Mouse (Mus musculus) erythroblast, embryonic 14.5 days (primary cell): Measurements from ENCODE around the gene Vps41. TPM values are rescaled to one million over a fixed set of nuclear protein-coding genes. Genes with fewer than 3 reads are reported as not detected.

Experiments
- H3K27me3 ChIP-seq: 2 replicates; pipeline ENCODE4 v1.6.1; 2012; ENCODE audit warnings: inconsistent platforms; ENCODE audit not compliant: control insufficient read depth
- H3K36me3 ChIP-seq: 2 replicates; pipeline ENCODE4 v1.6.1; 2012; ENCODE audit warnings: mild to moderate bottlenecking, inconsistent platforms; ENCODE audit not compliant: control insufficient read depth
- H3K4me1 ChIP-seq: 2 replicates; pipeline ENCODE4 v1.6.1; 2012; ENCODE audit warnings: inconsistent platforms; ENCODE audit not compliant: control insufficient read depth
- H3K4me3 ChIP-seq: replicated peaks from 2 replicates; pipeline ENCODE3; 2012; ENCODE audit warnings: moderate library complexity, mild to moderate bottlenecking, inconsistent platforms
- H3K9me3 ChIP-seq: 2 replicates; pipeline ENCODE4 v1.6.1; 2012; ENCODE audit warnings: low read length, inconsistent platforms, mixed read lengths; ENCODE audit not compliant: control insufficient read depth
- GATA1 ChIP-seq: IDR thresholded peaks from 2 replicates; pipeline ENCODE4 v1.6.1; 2012; ENCODE audit warnings: low read length, inconsistent platforms, mixed read lengths
- TAL1 ChIP-seq: IDR thresholded peaks from 3 replicates; pipeline ENCODE4 v1.6.1; 2012; ENCODE audit warnings: low read length, inconsistent platforms, mixed read lengths
- polyA plus RNA-seq: library from polyadenylated mRNA; stranded (reverse); fragments of >175 nt; gene quantifications from 2 replicates; pipeline ENCODE4 v1.2.3, GENCODE M21; 2012

Gene Vps41
- polyA plus RNA-seq = 0.09 and 0.15 TPM in 2 replicates

- Histone ChIP-seq H3K4me1 (peaks cover 4% of the 10 kb centered on the region), H3K27me3 (no peaks in the 10 kb centered on the region), H3K4me3 (peak within 1 kb of the TSS; percentile 90), H3K36me3 (no peaks in the 10 kb centered on the region), H3K9me3 (no peaks in the 10 kb centered on the region)
- TF ChIP-seq TAL1 (no peak), GATA1 (no peak)
Observed at GRCm38 (mm10) chr13:18717185-18717584, at the start of gene Vps41. Gene Vps41, plus strand, starts transcription at chr13:18717286.

DNA sequence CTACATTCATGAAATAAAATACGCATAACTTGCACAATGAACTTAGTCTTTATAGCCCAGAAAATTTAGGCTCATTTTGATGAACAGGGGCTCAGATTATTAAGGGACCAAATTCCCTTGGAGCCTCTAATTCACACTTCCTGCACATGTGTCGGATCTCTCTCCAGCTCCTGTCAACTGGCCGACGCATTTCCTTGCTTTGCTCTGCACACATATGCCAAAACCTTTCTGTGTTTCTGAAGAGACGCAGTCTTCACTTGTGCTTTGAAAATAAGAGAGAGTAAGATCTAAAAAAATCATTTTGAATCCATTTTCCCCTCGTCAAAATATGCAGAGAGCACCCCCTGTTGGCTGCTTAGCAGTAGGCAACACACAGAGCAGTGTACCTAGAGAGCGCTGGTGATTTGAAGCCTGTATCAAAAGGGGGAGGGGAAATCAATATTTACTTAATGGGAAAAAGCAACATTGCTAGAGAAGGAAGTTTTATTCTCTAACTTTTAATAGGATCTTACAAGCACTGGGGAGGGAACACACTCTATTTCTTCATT lies 18.5 kb upstream of the Vps41 start:
- no peaks in the 10 kb centered on the region for H3K9me3 ChIP-seq
- no peaks in the 10 kb centered on the region for H3K36me3 ChIP-seq
- no peaks in the 10 kb centered on the region for H3K4me1 ChIP-seq
- H3K27me3 ChIP-seq = no peaks in the 10 kb centered on the region
- TF ChIP-seq TAL1 (no peak), GATA1 (no peak)
- H3K4me3 ChIP-seq = no peak overlapping the region

DNA sequence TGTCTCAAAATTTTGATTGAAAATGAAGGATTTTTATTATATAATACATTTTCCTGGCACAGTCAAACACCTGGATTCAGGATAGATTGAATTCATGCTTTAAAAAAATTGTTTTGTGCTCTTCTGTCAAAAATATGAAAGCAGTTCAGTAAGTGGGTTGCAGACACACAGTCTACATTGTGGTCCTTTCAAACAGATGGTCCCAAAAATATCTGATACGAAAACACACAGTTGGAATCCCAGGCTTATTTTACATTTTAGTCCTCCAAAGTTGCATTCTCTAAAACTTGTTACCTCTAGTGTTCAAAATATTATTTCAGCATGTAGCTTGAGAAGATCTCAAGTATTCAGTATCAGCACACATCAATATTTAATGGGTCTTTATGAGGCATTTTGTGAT lies 5.4 kb upstream of the Vps41 start:
- H3K36me3 ChIP-seq = no peaks in the 10 kb centered on the region
- no peak overlapping the region for H3K4me3 ChIP-seq
- no peaks in the 10 kb centered on the region for H3K9me3 ChIP-seq
- no peak for TF ChIP-seq GATA1
- TF ChIP-seq TAL1 = no peak
- no peaks in the 10 kb centered on the region for H3K4me1 ChIP-seq
- no peaks in the 10 kb centered on the region for H3K27me3 ChIP-seq

DNA sequence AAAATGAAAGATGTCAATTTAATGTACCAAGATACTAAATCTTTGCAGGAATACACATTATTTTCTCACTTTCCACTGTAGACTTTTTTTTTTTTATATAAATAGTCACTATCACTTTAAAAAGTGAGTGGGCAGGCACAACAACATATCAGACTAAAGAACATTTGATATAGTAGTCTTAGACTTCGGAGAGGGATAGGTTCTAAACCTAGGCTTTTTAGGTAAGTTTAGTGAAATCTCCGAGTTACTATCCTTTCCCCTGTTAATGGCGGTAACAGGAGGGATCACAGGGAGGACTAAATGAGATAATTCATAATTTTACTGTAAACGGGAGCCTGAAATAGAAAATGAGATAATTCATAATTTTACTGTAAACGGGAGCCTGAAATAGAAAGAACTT lies 379 bp upstream of the Vps41 start:
- H3K27me3 ChIP-seq = no peaks in the 10 kb centered on the region
- H3K9me3 ChIP-seq = no peaks in the 10 kb centered on the region
- H3K4me1 ChIP-seq = peaks cover 4% of the 10 kb centered on the region
- H3K4me3 ChIP-seq = peak overlapping the region; percentile 90
- TF ChIP-seq TAL1 (no peak), GATA1 (no peak)
- H3K36me3 ChIP-seq = no peaks in the 10 kb centered on the region

DNA sequence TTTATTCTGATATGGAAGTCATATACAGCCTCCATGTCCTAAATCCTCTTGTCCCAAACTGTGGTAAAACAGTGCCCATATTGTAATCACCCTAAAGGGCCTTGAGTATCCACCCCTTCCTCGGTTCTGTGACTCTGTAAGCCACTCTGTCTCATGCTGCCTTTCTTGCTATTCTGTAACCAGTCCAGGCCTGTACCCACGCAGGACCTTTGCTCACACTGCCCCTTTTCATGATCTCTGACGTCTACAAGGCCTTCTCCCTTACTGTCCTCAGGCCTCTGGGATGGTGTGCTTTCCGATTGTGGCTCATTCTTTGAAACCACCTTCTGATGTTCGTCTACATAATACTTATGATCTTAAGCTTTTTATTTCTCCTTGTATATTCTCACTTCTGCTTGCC lies 1.4 kb downstream of the Vps41 start:
- no peak overlapping the region for H3K4me3 ChIP-seq
- H3K4me1 ChIP-seq = peaks cover 4% of the 10 kb centered on the region
- no peak for TF ChIP-seq TAL1
- no peak for TF ChIP-seq GATA1
- peaks cover 5% of the 10 kb centered on the region for H3K36me3 ChIP-seq
- H3K9me3 ChIP-seq = no peaks in the 10 kb centered on the region
- no peaks in the 10 kb centered on the region for H3K27me3 ChIP-seq

GRCm38 (mm10) chr13:18730666-18731065 lies 13.6 kb downstream of the Vps41 start:
- peaks cover 8% of the 10 kb centered on the region for H3K36me3 ChIP-seq
- H3K27me3 ChIP-seq = no peaks in the 10 kb centered on the region
- H3K9me3 ChIP-seq = no peaks in the 10 kb centered on the region
- H3K4me1 ChIP-seq = no peaks in the 10 kb centered on the region
- TF ChIP-seq TAL1 (no peak), GATA1 (no peak)
- no peak overlapping the region for H3K4me3 ChIP-seq

- no peaks in the 10 kb centered on the region for H3K27me3 ChIP-seq
- no peak overlapping the region for H3K4me3 ChIP-seq
- H3K9me3 ChIP-seq = peaks cover 4% of the 10 kb centered on the region; the same call in 1 of the 2 replicates
- TF ChIP-seq TAL1 (no peak), GATA1 (no peak)
- peaks cover 19% of the 10 kb centered on the region for H3K36me3 ChIP-seq
- H3K4me1 ChIP-seq = no peaks in the 10 kb centered on the region
Observed at GRCm38 (mm10) chr13:18736590-18736989, 19.5 kb downstream of the Vps41 start.

- Histone ChIP-seq H3K9me3 (peaks cover 4% of the 10 kb centered on the region; the same call in 1 of the 2 replicates), H3K4me3 (no peak overlapping the region), H3K4me1 (no peaks in the 10 kb centered on the region), H3K36me3 (peaks cover 21% of the 10 kb centered on the region), H3K27me3 (no peaks in the 10 kb centered on the region)
- TF ChIP-seq GATA1 (no peak), TAL1 (no peak)
Observed at GRCm38 (mm10) chr13:18743575-18744265, 26.6 kb downstream of the Vps41 start.

DNA sequence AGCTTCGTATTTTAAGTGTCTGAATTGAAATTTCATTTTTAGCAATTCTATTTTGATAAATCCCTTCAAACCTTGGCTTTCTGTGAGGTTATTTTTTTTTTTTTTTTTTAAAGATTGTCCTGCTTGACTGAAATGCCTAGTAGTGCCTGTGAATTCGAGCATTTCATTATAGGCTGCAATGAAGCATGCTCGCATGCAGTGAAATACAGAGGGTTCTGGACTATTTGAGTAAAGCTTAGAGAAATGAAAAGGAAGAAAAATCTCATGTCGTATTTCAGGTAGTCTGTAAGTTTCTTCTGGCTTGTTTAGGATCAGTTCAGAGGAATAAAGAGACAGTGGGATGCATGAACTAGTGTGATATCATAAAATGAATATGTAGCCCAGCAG lies 27.2 kb downstream of the Vps41 start:
- Histone ChIP-seq H3K4me1 (no peaks in the 10 kb centered on the region), H3K27me3 (no peaks in the 10 kb centered on the region), H3K4me3 (no peak overlapping the region), H3K36me3 (peaks cover 21% of the 10 kb centered on the region), H3K9me3 (peaks cover 4% of the 10 kb centered on the region; the same call in 1 of the 2 replicates)
- no peak for TF ChIP-seq GATA1

DNA sequence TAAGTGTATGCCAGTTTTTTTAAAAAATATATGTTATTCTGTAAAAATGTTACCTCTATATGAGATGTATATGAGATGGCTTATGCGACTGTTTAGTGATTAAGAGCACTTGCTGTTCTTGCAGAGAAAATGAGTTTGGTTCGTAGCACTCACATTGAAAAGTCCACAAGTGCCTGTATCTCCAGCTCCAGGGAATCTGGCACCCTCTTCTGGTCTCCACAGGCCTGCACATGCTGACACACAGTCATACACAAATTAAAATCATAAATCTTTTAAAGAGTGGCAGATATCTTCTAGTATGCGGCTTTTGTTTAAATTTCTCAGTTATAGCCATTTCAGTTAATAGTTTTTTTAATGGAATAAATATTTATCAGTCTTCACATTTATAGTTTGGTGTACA lies 40.9 kb downstream of the Vps41 start:
- Histone ChIP-seq H3K4me1 (no peaks in the 10 kb centered on the region), H3K36me3 (no peaks in the 10 kb centered on the region), H3K9me3 (no peaks in the 10 kb centered on the region), H3K4me3 (no peak overlapping the region), H3K27me3 (no peaks in the 10 kb centered on the region)
- TF ChIP-seq TAL1 (no peak), GATA1 (no peak)
